Mouse (Mus musculus) cerebellum, postnatal 10 days (tissue): ENCODE data around the gene Dgkd.
"Not testable (repeated sequence)": the region's sequence is repeated elsewhere in the genome, so short reads cannot be mapped to it uniquely, and the experiment has no call there.

Experiments
- DNase-seq, 2 experiments: peaks; one replicate each; pipeline ENCODE4 v3.0.0; 2021; ENCODE audit warnings: mixed read lengths in 2 of 2

The Dgkd gene

GRCm38 (mm10) chr1:87852892-87853600 is at the start of gene Dgkd:
TSS of gene Dgkd (plus strand) at chr1:87853287.
- peak; percentile 93 to 94 for DNase-seq

- DNase-seq, result no peak
Measured at GRCm38 (mm10) chr1:87803576-87803975, 49.5 kb upstream of the Dgkd start, which contains the start of gene Sag. TSS of gene Sag (plus strand) at chr1:87803680.

GRCm38 (mm10) chr1:87807751-87808150 is 45.3 kb upstream of the Dgkd start:
- DNase-seq, result no peak

GRCm38 (mm10) chr1:87811391-87811790 is 41.7 kb upstream of the Dgkd start:
- no peak for DNase-seq

- DNase-seq, result no peak
Measured at GRCm38 (mm10) chr1:87812061-87812460, 41.0 kb upstream of the Dgkd start.

- DNase-seq, result no peak
Measured at GRCm38 (mm10) chr1:87813155-87813554, 39.9 kb upstream of the Dgkd start.

- peak; percentile 15 to 33 for DNase-seq
Measured at GRCm38 (mm10) chr1:87813681-87814080, 39.4 kb upstream of the Dgkd start.

GRCm38 (mm10) chr1:87824420-87824995 is 28.6 kb upstream of the Dgkd start:
- no peak for DNase-seq

- DNase-seq, result no peak
Measured at GRCm38 (mm10) chr1:87825281-87825680, 27.8 kb upstream of the Dgkd start.

- no peak for DNase-seq
Measured at GRCm38 (mm10) chr1:87825991-87826390, 27.1 kb upstream of the Dgkd start.

- no peak for DNase-seq
Measured at GRCm38 (mm10) chr1:87826474-87826873, 26.6 kb upstream of the Dgkd start.

GRCm38 (mm10) chr1:87827476-87827875 is 25.6 kb upstream of the Dgkd start:
- not testable (repeated sequence) for DNase-seq

GRCm38 (mm10) chr1:87828185-87828584 is 24.9 kb upstream of the Dgkd start:
- DNase-seq, result no peak

- DNase-seq, result no peak
Measured at GRCm38 (mm10) chr1:87828926-87829580, 24.0 kb upstream of the Dgkd start.

- no peak for DNase-seq
Measured at GRCm38 (mm10) chr1:87829621-87830211, 23.4 kb upstream of the Dgkd start.

- no peak for DNase-seq
Measured at GRCm38 (mm10) chr1:87836453-87836852, 16.6 kb upstream of the Dgkd start.

GRCm38 (mm10) chr1:87837018-87837417 is 16.1 kb upstream of the Dgkd start:
- DNase-seq, result no peak

GRCm38 (mm10) chr1:87840411-87841208 is 12.5 kb upstream of the Dgkd start:
- DNase-seq, result no peak

- DNase-seq, result no peak
Measured at GRCm38 (mm10) chr1:87846801-87847474, 6.1 kb upstream of the Dgkd start.

- no peak for DNase-seq
Measured at GRCm38 (mm10) chr1:87847475-87848168, 5.5 kb upstream of the Dgkd start.

- DNase-seq, result no peak
Measured at GRCm38 (mm10) chr1:87848237-87848996, 4.7 kb upstream of the Dgkd start.
